Mouse (Mus musculus): Measurements from ENCODE around the gene Cd300ld5.
"Not testable (repeated sequence)": the region's sequence is repeated elsewhere in the genome, so short reads cannot be mapped to it uniquely, and the experiment has no call there.

The Cd300ld5 gene

DNA sequence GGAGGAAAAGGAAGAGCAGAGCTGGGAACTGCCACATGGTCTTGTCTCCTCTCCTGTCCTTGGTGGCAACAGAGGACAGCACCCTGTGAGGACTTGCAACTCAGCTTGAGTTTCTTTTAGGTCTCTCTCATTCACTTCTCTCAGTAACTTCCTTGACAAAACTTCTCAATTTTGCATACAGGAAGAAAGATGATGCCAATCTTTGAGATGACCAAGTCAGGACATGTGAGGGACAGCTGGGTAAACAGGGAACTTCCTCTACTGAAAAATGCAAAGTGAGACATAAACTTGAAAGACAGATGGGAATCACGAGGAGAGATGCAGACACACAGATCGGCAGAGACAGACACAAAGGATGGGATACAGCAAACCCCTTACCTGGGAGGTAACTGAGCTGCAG lies 10.7 kb upstream of the Cd300ld5 start, which contains the start of gene Cd300ld3:
Gene Cd300ld3, minus strand, starts transcription at position 151 of the 400 bp plus-strand sequence.
- no peak for DNase-seq (ENCODE audit: low spot score)

- DNase-seq (ENCODE audit: low spot score) = not testable (repeated sequence)
Measured at GRCm38 (mm10) chr11:115026912-115027311, 10.7 kb downstream of the Cd300ld5 start, which contains the start of gene Cd300ld4. Gene Cd300ld4 (minus strand): TSS chr11:115027012.

DNA sequence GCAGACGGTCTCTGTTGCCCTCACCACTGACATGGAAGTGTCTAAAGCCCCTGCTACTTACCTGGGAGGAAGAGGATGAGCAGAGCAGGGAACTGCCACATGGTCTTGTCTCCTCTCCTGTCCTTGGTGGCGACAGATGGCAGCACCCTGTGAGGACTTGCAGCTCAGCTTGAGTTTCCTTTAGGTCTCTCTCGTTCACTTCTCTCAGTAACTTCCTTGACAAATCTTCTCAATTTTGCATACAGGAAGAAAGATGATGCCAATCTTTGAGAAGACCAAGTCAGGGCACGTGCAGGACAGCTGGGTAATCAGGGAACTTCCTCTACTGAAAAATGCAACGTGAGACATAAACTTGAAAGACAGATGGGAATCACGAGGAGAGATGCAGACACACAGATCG lies 21.5 kb downstream of the Cd300ld5 start, which contains the start of gene Cd300ld2:
Gene Cd300ld2, minus strand, starts transcription at position 101 of the 400 bp plus-strand sequence.
- not testable (repeated sequence) for DNase-seq (ENCODE audit: low spot score)

GRCm38 (mm10) chr11:115004070-115004469 lies 33.5 kb downstream of the Cd300ld5 start:
- no peak for DNase-seq (ENCODE audit: low spot score)

DNA sequence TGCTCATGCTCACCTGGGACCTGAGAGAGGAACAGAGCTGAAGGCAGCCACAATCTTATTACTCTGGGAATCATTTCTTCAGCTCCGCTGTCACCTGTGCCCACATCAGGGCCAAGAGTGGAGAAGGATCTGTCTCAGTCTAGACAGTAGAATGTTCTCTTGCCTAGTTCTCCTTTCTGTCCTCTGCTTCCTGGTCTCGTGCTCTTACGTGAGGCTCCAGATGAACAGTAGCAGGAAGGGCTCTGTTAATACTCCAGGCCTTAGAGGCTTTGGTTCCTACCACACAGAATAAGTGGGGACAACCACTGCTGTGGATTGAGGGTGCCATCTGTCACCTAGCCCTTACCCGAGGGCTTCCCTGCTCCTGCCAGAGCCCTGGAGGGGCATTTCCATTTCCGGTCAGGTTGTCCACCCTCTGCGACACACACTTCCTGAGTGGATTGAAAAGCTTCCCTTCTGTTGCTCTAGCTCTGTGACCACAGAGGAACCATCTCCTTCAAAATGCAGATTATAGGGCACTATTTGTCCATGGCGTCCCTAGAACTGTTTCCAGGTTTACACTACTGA lies 36.0 kb downstream of the Cd300ld5 start, which contains the start of gene Cd300c2:
Gene Cd300c2, minus strand, starts transcription at position 407 of the 567 bp plus-strand sequence.
- no peak for DNase-seq (ENCODE audit: low spot score)

DNA sequence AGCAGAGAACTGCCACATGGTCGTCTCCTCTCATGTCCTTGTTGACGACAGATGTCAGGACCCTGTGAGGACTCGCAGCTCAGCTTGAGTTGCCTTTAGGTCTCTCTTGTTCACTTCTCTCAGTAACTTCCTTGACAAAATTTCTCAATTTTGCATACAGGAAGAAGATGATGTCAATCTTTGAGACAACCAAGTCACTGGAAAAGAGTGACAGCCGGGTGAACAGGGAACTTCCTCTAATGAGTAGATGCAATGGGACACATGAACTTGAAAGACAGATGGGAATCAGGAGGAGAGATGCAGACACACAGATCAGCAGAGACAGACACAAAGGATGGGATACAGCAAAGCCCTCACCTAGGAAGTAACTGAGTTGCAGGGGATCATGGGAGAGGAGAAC lies 47.8 kb downstream of the Cd300ld5 start, which contains the start of gene Cd300ld:
Gene Cd300ld, minus strand, starts transcription at position 130 of the 400 bp plus-strand sequence.
- no peak for DNase-seq (ENCODE audit: low spot score)

DNA sequence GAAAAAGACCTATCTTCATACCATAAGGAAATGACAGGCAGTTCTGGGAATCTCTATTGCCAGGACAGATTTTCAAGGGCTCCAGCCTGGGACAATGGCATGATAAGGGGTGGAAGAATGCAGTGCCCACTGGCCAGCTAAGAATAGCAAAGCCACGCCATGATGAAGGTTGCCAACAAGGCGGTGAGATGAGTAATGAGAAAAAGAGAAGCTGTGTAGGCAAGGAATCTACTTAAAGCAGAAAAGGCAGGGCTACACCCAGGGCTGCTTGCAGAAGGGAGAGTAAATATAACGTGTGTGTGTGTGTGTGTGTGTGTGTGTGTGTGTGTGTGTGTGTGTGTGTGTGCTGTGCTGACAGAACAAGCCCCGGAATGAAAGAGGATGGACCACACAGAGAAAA lies 55.7 kb downstream of the Cd300ld5 start:
- no peak for DNase-seq (ENCODE audit: low spot score)

Measured in MN1 (cell line).